Mouse (Mus musculus): ENCODE results near the gene Chst10.

DNA sequence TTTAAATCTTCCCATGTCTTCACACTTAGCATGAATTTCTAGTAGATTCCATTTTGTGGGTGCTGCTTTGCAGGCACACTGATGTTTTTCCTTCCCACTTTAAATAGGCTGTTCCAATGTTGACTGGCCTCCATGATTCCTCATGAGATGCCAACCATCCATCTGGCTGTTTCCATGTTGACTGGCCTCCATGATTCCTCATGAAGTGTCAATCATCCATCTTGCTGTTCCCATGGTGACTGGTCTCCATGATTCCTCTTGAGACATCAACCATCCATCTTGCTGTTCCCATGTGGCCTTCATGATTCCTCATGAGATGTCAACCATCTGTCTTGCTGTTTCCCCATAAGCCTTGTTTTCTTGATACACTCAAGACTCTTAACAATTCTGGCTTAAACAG, 78.3 kb downstream of the Chst10 start:
- TF ChIP-seq EP300 (optimal IDR thresholded peaks at IDR 0.05) = no peak
- TF ChIP-seq CTCF (IDR thresholded peaks at IDR 0.05; ENCODE audit: low read depth) = no peak
